Mouse (Mus musculus): ENCODE measurements around the gene Parvg. TPM values are rescaled to one million over a fixed set of nuclear protein-coding genes. Genes with fewer than 3 reads are reported as not detected.

The Parvg gene
- total and polyA plus RNA-seq, 3 experiments = 58.8 to 142 TPM; not detected in 1

- H3K36me3 ChIP-seq (ENCODE audit: control insufficient read depth in 1 of 2, insufficient read depth in 2 of 2, low read length in 2 of 2) = no peaks in the 10 kb centered on the region; a peak in 1 of 4 replicates
Observed at GRCm38 (mm10) chr15:84305333-84305732, 18.5 kb upstream of the Parvg start.

GRCm38 (mm10) chr15:84310271-84310670 lies 13.6 kb upstream of the Parvg start:
- no peaks in the 10 kb centered on the region for H3K79me2 ChIP-seq (ENCODE audit: control insufficient read depth, insufficient read depth, low read length, poor library complexity)
- H3K27ac ChIP-seq (ENCODE audit: control insufficient read depth, low read depth, low read length) = no peak overlapping the region
- no peak for DNase-seq (ENCODE audit: low read depth, low spot score)
- H3K27me3 ChIP-seq (ENCODE audit: control insufficient read depth in 1 of 2, insufficient read depth in 2 of 2, low read length in 2 of 2) = no peaks in the 10 kb centered on the region
- no peaks in the 10 kb centered on the region; a peak in 1 of 4 replicates for H3K36me3 ChIP-seq (ENCODE audit: control insufficient read depth in 1 of 2, insufficient read depth in 2 of 2, low read length in 2 of 2)
- H3K9ac ChIP-seq (ENCODE audit: control insufficient read depth, low read depth, low read length, poor library complexity, severe bottlenecking) = no peak overlapping the region
- H3K9me3 ChIP-seq (replicated peaks; ENCODE audit: insufficient read depth, low read length) = no peaks in the 10 kb centered on the region
- H3K4me3 ChIP-seq (ENCODE audit: control insufficient read depth in 1 of 2, insufficient read depth in 1 of 2, low read depth in 2 of 2, low read length in 2 of 2) = no peak overlapping the region
- TF ChIP-seq GATA1 (IDR thresholded peaks at IDR 0.05; ENCODE audit: low read depth, low read length) = no peak
- TF ChIP-seq RAD21 (IDR thresholded peaks at IDR 0.05; ENCODE audit: low read depth, low read length) = no peak
- no peak for TF ChIP-seq MYC (IDR thresholded peaks at IDR 0.05; ENCODE audit: low read depth, low read length)
- no peak for TF ChIP-seq MYB (IDR thresholded peaks at IDR 0.05; ENCODE audit: low read depth, low read length)
- no peak for TF ChIP-seq MXI1 (IDR thresholded peaks at IDR 0.05; ENCODE audit: low read depth, low read length)
- no peak for TF ChIP-seq RCOR1 (IDR thresholded peaks at IDR 0.05; ENCODE audit: low read depth, low read length)
- TF ChIP-seq HCFC1 (IDR thresholded peaks at IDR 0.05; ENCODE audit: low read depth, low read length) = no peak
- no peak for TF ChIP-seq POLR2AphosphoS2 (IDR thresholded peaks at IDR 0.05; ENCODE audit: low read length)
- TF ChIP-seq KAT2A (conservative IDR thresholded peaks at IDR 0.05; ENCODE audit: low read depth, low read length) = no peak
- no peak for TF ChIP-seq NRF1 (IDR thresholded peaks at IDR 0.05; ENCODE audit: insufficient read depth, low read depth, low read length, poor library complexity, severe bottlenecking)
- no peak for TF ChIP-seq EP300 (IDR thresholded peaks at IDR 0.05; ENCODE audit: low read depth in 1 of 2, low read length in 2 of 2)
- TF ChIP-seq MAZ (IDR thresholded peaks at IDR 0.05; ENCODE audit: low read depth, low read length) = no peak
- TF ChIP-seq E2F4 (IDR thresholded peaks at IDR 0.05; ENCODE audit: borderline replicate concordance, low read depth, low read length) = no peak
- no peak for TF ChIP-seq ZNF384 (IDR thresholded peaks at IDR 0.05; ENCODE audit: low read depth, low read length)
- peaks cover 2 to 9% of the 10 kb centered on the region in 2 experiments; a peak in 3 of 4 replicates for H3K4me1 ChIP-seq (ENCODE audit: control insufficient read depth in 1 of 2, insufficient read depth in 2 of 2, low read length in 2 of 2)

More at GRCm38 (mm10) chr15:84305333-84305732, 18.5 kb upstream of the Parvg start:
- Histone ChIP-seq H3K27me3 (ENCODE audit: control insufficient read depth in 1 of 2, insufficient read depth in 2 of 2, low read length in 2 of 2) (no peaks in the 10 kb centered on the region), H3K4me3 (ENCODE audit: control insufficient read depth in 1 of 2, insufficient read depth in 1 of 2, low read depth in 2 of 2, low read length in 2 of 2) (no peak overlapping the region), H3K9me3 (replicated peaks; ENCODE audit: insufficient read depth, low read length) (no peaks in the 10 kb centered on the region), H3K79me2 (ENCODE audit: control insufficient read depth, insufficient read depth, low read length, poor library complexity) (no peaks in the 10 kb centered on the region), H3K9ac (ENCODE audit: control insufficient read depth, low read depth, low read length, poor library complexity, severe bottlenecking) (no peak overlapping the region), H3K4me1 (ENCODE audit: control insufficient read depth in 1 of 2, insufficient read depth in 2 of 2, low read length in 2 of 2) (peaks cover 0 to 11% of the 10 kb centered on the region in 2 experiments; a peak in 1 of 4 replicates), H3K27ac (ENCODE audit: control insufficient read depth, low read depth, low read length) (no peak overlapping the region)
- peak; percentile 10 for DNase-seq (ENCODE audit: low read depth, low spot score)
- no peak for TF ChIP-seq BHLHE40 (IDR thresholded peaks at IDR 0.05; ENCODE audit: borderline replicate concordance, low read depth, low read length)
- no peak for TF ChIP-seq POLR2A (IDR thresholded peaks at IDR 0.05; ENCODE audit: control insufficient read depth in 1 of 2, insufficient read depth in 1 of 2, low read depth in 1 of 2, low read length in 2 of 2, poor library complexity in 1 of 2)
- TF ChIP-seq USF2 (IDR thresholded peaks at IDR 0.05; ENCODE audit: borderline replicate concordance in 1 of 2, insufficient read depth in 1 of 2, low read depth in 1 of 2, low read length in 2 of 2) = no peak
- no peak for TF ChIP-seq ZKSCAN1 (IDR thresholded peaks at IDR 0.05; ENCODE audit: low read depth, low read length)
- no peak for TF ChIP-seq MAZ (IDR thresholded peaks at IDR 0.05; ENCODE audit: low read depth, low read length)
- TF ChIP-seq POLR2AphosphoS5 (IDR thresholded peaks at IDR 0.05; ENCODE audit: borderline replicate concordance, low read depth, low read length) = no peak
- no peak for TF ChIP-seq MAFK (IDR thresholded peaks at IDR 0.05; ENCODE audit: borderline replicate concordance, low read depth, low read length)
- no peak for TF ChIP-seq CHD2 (IDR thresholded peaks at IDR 0.05; ENCODE audit: low read length)
- TF ChIP-seq POLR2AphosphoS2 (IDR thresholded peaks at IDR 0.05; ENCODE audit: low read length) = no peak
- TF ChIP-seq JUND (IDR thresholded peaks at IDR 0.05; ENCODE audit: low read depth, low read length) = no peak
- no peak for TF ChIP-seq MYB (IDR thresholded peaks at IDR 0.05; ENCODE audit: low read depth, low read length)
- no peak for TF ChIP-seq NELFE (IDR thresholded peaks at IDR 0.05; ENCODE audit: low read depth, low read length)
- TF ChIP-seq KAT2A (conservative IDR thresholded peaks at IDR 0.05; ENCODE audit: low read depth, low read length) = no peak
- TF ChIP-seq SIN3A (IDR thresholded peaks at IDR 0.05; ENCODE audit: low read length) = no peak
- no peak for TF ChIP-seq USF1 (IDR thresholded peaks at IDR 0.05; ENCODE audit: low read depth, low read length)
- TF ChIP-seq CHD1 (IDR thresholded peaks at IDR 0.05; ENCODE audit: low read depth, low read length) = no peak
- no peak for TF ChIP-seq TBP (IDR thresholded peaks at IDR 0.05; ENCODE audit: low read depth, low read length)

Data from MEL (cell line).